Mouse (Mus musculus) CH12.LX (cell line): ENCODE measurements around the gene Ankrd12. TPM values are rescaled to one million over a fixed set of nuclear protein-coding genes. Genes with fewer than 3 reads are reported as not detected.
"Not testable (repeated sequence)": the region's sequence is repeated elsewhere in the genome, so short reads cannot be mapped to it uniquely, and the experiment has no call there.

Experiments
- DNase-seq: peaks from one replicate; pipeline ENCODE4 v3.0.0-alpha.2; 2013; ENCODE audit errors: extremely low read depth
- H3K27ac ChIP-seq: 2 replicates; pipeline ENCODE4 v1.5.1; 2012; ENCODE audit warnings: low read depth, mild to moderate bottlenecking, control low read depth, moderate library complexity; ENCODE audit not compliant: insufficient read depth
- H3K27me3 ChIP-seq: replicated peaks from 2 replicates; pipeline ENCODE3; 2012; ENCODE audit warnings: inconsistent platforms
- H3K36me3 ChIP-seq, 2 experiments: replicated peaks in 1 of 2; 2 replicates each; pipeline versions ENCODE3 to v1.6.1; 2012; ENCODE audit warnings: inconsistent platforms in 1 of 2, low read length in 1 of 2, mild to moderate bottlenecking in 1 of 2, mixed read lengths in 1 of 2, moderate library complexity in 1 of 2; ENCODE audit not compliant: control insufficient read depth in 1 of 2, insufficient read depth in 1 of 2
- H3K4me1 ChIP-seq, 2 experiments: 2 replicates each; pipeline ENCODE4 v1.6.1; 2012; ENCODE audit warnings: inconsistent platforms in 1 of 2, moderate library complexity in 1 of 2; ENCODE audit not compliant: insufficient read depth in 2 of 2, control insufficient read depth in 1 of 2
- H3K4me2 ChIP-seq: 2 replicates; pipeline ENCODE4 v1.6.1; 2012; ENCODE audit warnings: low read depth, mild to moderate bottlenecking, control low read depth; ENCODE audit not compliant: poor library complexity, insufficient read depth, severe bottlenecking
- H3K4me3 ChIP-seq, 3 experiments: fragments of 150-350 bp in 1 of 3; sonication (generic) in 1 of 3; replicated peaks in 1 of 3; 2 replicates each; pipeline versions ENCODE3 to v1.5.1; 2011 to 2012; ENCODE audit warnings: low read depth in 2 of 3, low read length in 2 of 3, mild to moderate bottlenecking in 2 of 3, moderate library complexity in 2 of 3, control low read depth in 1 of 3, improper control_type of control experiment in 1 of 3, inconsistent platforms in 1 of 3, mixed read lengths in 1 of 3; ENCODE audit not compliant: poor library complexity in 1 of 3
- H3K79me2 ChIP-seq: replicated peaks from 2 replicates; pipeline ENCODE4 v1.6.1; 2012; ENCODE audit warnings: mild to moderate bottlenecking, moderate library complexity; ENCODE audit not compliant: control insufficient read depth, poor library complexity, insufficient read depth, severe bottlenecking; ENCODE audit errors: extremely low read depth
- H3K9ac ChIP-seq: 2 replicates; pipeline ENCODE4 v1.6.1; 2012; ENCODE audit warnings: low read depth, mild to moderate bottlenecking, control low read depth, moderate library complexity; ENCODE audit not compliant: insufficient read depth
- H3K9me3 ChIP-seq: replicated peaks from 2 replicates; pipeline ENCODE3; 2012; ENCODE audit warnings: low read length, inconsistent platforms, mixed read lengths
- BHLHE40 ChIP-seq: IDR thresholded peaks from 2 replicates; pipeline ENCODE4 v1.6.1; 2011; ENCODE audit warnings: mild to moderate bottlenecking, low read depth, low read length, improper control_type of control experiment
- CTCF ChIP-seq, 2 experiments: IDR thresholded peaks in 1 of 2; conservative IDR thresholded peaks in 1 of 2; 2 replicates each; pipeline ENCODE4 v1.5.1; 2011 to 2012; ENCODE audit warnings: low read depth in 2 of 2, low read length in 2 of 2, improper control_type of control experiment in 1 of 2, inconsistent platforms in 1 of 2, mild to moderate bottlenecking in 1 of 2, moderate library complexity in 1 of 2
- ELF1 ChIP-seq: IDR thresholded peaks from 2 replicates; pipeline ENCODE4 v1.6.1; 2014; ENCODE audit warnings: low read depth, mild to moderate bottlenecking, inconsistent platforms, low read length, improper control_type of control experiment
- ETS1 ChIP-seq: conservative IDR thresholded peaks from 2 replicates; pipeline ENCODE4 v1.6.1; 2012; ENCODE audit warnings: low read depth, mild to moderate bottlenecking, inconsistent platforms, low read length, improper control_type of control experiment, moderate library complexity
- GABPA ChIP-seq: IDR thresholded peaks from 2 replicates; pipeline ENCODE4 v1.6.1; 2012; ENCODE audit warnings: low read depth, low read length, improper control_type of control experiment, inconsistent platforms; ENCODE audit not compliant: insufficient replicate concordance
- HCFC1 ChIP-seq: IDR thresholded peaks from 2 replicates; pipeline ENCODE4 v1.6.1; 2012; ENCODE audit warnings: low read depth, mild to moderate bottlenecking, inconsistent platforms, low read length, improper control_type of control experiment
- IRF4 ChIP-seq: IDR thresholded peaks from 2 replicates; pipeline ENCODE4 v1.6.1; 2014; ENCODE audit warnings: low read depth, mild to moderate bottlenecking, inconsistent platforms, low read length, improper control_type of control experiment
- JUN ChIP-seq: IDR thresholded peaks from 2 replicates; pipeline ENCODE4 v1.6.1; 2011; ENCODE audit warnings: low read depth, mild to moderate bottlenecking, low read length, improper control_type of control experiment, moderate library complexity; ENCODE audit not compliant: insufficient read depth
- JUND ChIP-seq: conservative IDR thresholded peaks from 2 replicates; pipeline ENCODE4 v1.6.1; 2011; ENCODE audit warnings: low read depth, low read length, improper control_type of control experiment
- KAT2A ChIP-seq: IDR thresholded peaks from 2 replicates; pipeline ENCODE4 v1.6.1; 2012; ENCODE audit warnings: low read length, improper control_type of control experiment, inconsistent platforms; ENCODE audit not compliant: insufficient replicate concordance
- MAFK ChIP-seq: IDR thresholded peaks from 2 replicates; pipeline ENCODE4 v1.6.1; 2011; ENCODE audit warnings: low read length, improper control_type of control experiment; ENCODE audit not compliant: insufficient replicate concordance
- MAX ChIP-seq: IDR thresholded peaks from 2 replicates; pipeline ENCODE4 v1.6.1; 2011; ENCODE audit warnings: low read length, improper control_type of control experiment
- MAZ ChIP-seq: IDR thresholded peaks from 2 replicates; pipeline ENCODE4 v1.6.1; 2012; ENCODE audit warnings: low read depth, mild to moderate bottlenecking, inconsistent platforms, low read length, improper control_type of control experiment, moderate library complexity
- MEF2A ChIP-seq: IDR thresholded peaks from 2 replicates; pipeline ENCODE4 v1.6.1; 2014; ENCODE audit warnings: low read depth, mild to moderate bottlenecking, inconsistent platforms, low read length, improper control_type of control experiment, borderline replicate concordance
- NRF1 ChIP-seq: IDR thresholded peaks from 2 replicates; pipeline ENCODE4 v1.6.1; 2014; ENCODE audit warnings: low read depth, mild to moderate bottlenecking, inconsistent platforms, low read length, improper control_type of control experiment, moderate library complexity
- PAX5 ChIP-seq: IDR thresholded peaks from 2 replicates; pipeline ENCODE4 v1.6.1; 2012; ENCODE audit warnings: low read length, inconsistent platforms, mixed read lengths
- POLR2A ChIP-seq: IDR thresholded peaks from 2 replicates; pipeline ENCODE4 v1.6.1; 2011; ENCODE audit warnings: low read depth, mild to moderate bottlenecking, improper control_type of control experiment, low read length
- POLR2AphosphoS2 ChIP-seq: IDR thresholded peaks from 2 replicates; pipeline ENCODE4 v1.6.1; 2011; ENCODE audit warnings: low read depth, low read length, improper control_type of control experiment
- RCOR1 ChIP-seq: conservative IDR thresholded peaks from 2 replicates; pipeline ENCODE4 v1.6.1; 2012; ENCODE audit warnings: low read depth, mild to moderate bottlenecking, inconsistent platforms, low read length, improper control_type of control experiment
- SMC3 ChIP-seq: IDR thresholded peaks from 2 replicates; pipeline ENCODE4 v1.6.1; 2011; ENCODE audit warnings: low read depth, low read length, improper control_type of control experiment
- TBP ChIP-seq: conservative IDR thresholded peaks from 2 replicates; pipeline ENCODE4 v1.6.1; 2011; ENCODE audit warnings: low read depth, low read length, improper control_type of control experiment
- USF1 ChIP-seq: IDR thresholded peaks from 2 replicates; pipeline ENCODE4 v1.6.1; 2014; ENCODE audit warnings: low read depth, mild to moderate bottlenecking, inconsistent platforms, low read length, improper control_type of control experiment
- USF2 ChIP-seq: conservative IDR thresholded peaks from 2 replicates; pipeline ENCODE4 v1.6.1; 2011; ENCODE audit warnings: low read depth, low read length, improper control_type of control experiment
- ZKSCAN1 ChIP-seq: IDR thresholded peaks from 2 replicates; pipeline ENCODE4 v1.6.1; 2012; ENCODE audit warnings: low read depth, inconsistent platforms, low read length, improper control_type of control experiment, borderline replicate concordance
- ZMIZ1 ChIP-seq: IDR thresholded peaks from 2 replicates; pipeline ENCODE4 v1.6.1; 2012; ENCODE audit warnings: low read depth, mild to moderate bottlenecking, inconsistent platforms, low read length, improper control_type of control experiment
- dilution Hi-C: fragments of 300-500 bp; cut with MboI; formaldehyde crosslinking; loops from 2 replicates; pipeline ENCODE4 v1.14.3; 2020; ENCODE audit warnings: low sequenced_read_pairs; ENCODE audit not compliant: extremely low pct_unique_long_range_greater_than_20kb, extremely low pct_ligation_motif_present
- in situ Hi-C: fragments of 300-500 bp; cut with MboI; formaldehyde crosslinking; loops from 3 replicates; pipeline ENCODE4 v1.14.3; 2019; ENCODE audit warnings: low sequenced_read_pairs, low pct_ligation_motif_present, low pct_unique_long_range_greater_than_20kb, mixed read lengths
- polyA plus RNA-seq: library from polyadenylated mRNA; unstranded; fragments of >175 nt; gene quantifications from 2 replicates; pipeline ENCODE4 v1.2.1, GENCODE M21; 2012; ENCODE audit warnings: low read depth; ENCODE audit not compliant: insufficient read length
- total RNA-seq, 2 experiments: library from RNA; depleted of rRNA; stranded (reverse); fragments of 300-350 nt in 1 of 2; fragments of >200 nt in 1 of 2; gene quantifications; 2 replicates each; pipeline ENCODE4 v1.2.3; 2012 to 2014

Gene Ankrd12
- total and polyA plus RNA-seq, 3 experiments, result 1.6 to 5.6 (median 1.7) TPM

DNA sequence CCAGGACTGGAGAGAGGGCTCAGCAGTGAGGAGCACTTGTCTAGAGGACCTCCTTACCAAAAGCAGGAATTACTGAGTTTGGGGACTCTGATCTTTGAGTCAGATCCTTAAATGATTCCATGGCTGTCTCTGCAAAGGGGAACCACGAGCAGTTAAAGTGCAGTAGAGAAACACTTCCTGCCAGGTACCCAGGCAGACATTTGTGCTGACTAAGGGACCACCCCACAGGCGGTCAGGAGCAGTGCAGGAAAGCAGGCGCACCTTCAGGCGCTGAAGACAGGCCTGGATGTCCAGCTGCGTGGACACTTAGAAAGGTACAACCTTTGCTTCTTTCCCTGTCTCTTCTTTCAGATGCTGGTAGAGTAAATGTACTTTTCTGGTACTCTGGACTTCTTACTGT is 28.7 kb downstream of the Ankrd12 start:
- dilution Hi-C loops, result no loop called here
- no peak overlapping the region for H3K27ac ChIP-seq
- no peaks in the 10 kb centered on the region for H3K79me2 ChIP-seq

DNA sequence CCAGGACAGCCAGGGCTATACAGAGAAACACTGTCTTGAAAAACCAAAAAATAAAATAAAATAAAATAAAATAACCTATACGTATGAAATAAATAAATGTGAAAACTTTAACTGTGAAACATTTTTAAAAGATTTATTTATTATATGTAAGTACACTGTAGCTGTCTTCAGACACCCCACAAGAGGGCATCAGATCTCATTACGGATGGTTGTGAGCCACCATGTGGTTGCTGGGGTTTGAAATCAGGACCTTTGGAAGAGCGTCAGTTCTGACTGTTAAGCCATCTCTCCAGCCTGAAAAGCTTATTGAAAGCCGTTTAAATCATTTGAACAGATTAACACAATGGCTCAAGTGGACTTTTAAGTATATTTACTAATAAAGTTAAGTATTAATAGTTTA is 33.2 kb downstream of the Ankrd12 start:
- TF ChIP-seq SMC3, result peak; percentile 18
- TF ChIP-seq CTCF (conservative IDR thresholded peaks at IDR 0.05 in 1 of 2, IDR thresholded peaks at IDR 0.05 in 1 of 2; ENCODE audit: low read depth in 2 of 2, low read length in 2 of 2), result peak in 1 of 2 experiments; percentile 54; a peak in 2 of 4 replicates
- TF ChIP-seq, all 38 proteins: peak for 2; not testable (repeated sequence) for 36
- not testable (repeated sequence) for H3K9me3 ChIP-seq

More for the DNA sequence above, 28.7 kb downstream of the Ankrd12 start:
- Histone ChIP-seq H3K9ac (no peak overlapping the region), H3K4me1 (peaks cover 4 to 13% of the 10 kb centered on the region in 2 experiments; a peak in 2 of 4 replicates), H3K27me3 (no peaks in the 10 kb centered on the region), H3K4me3 (no peak overlapping the region), H3K36me3 (peaks cover 0 to 7% of the 10 kb centered on the region in 2 experiments), H3K9me3 (no peaks in the 10 kb centered on the region), H3K4me2 (no peak overlapping the region)
- no peak for DNase-seq
- TF ChIP-seq MAFK, result no peak
- TF ChIP-seq POLR2A, result no peak
- no peak for TF ChIP-seq ZKSCAN1
- TF ChIP-seq JUN, result no peak
- TF ChIP-seq BHLHE40, result no peak
- TF ChIP-seq SMC3, result no peak
- in situ Hi-C loops, result no loop called here

DNA sequence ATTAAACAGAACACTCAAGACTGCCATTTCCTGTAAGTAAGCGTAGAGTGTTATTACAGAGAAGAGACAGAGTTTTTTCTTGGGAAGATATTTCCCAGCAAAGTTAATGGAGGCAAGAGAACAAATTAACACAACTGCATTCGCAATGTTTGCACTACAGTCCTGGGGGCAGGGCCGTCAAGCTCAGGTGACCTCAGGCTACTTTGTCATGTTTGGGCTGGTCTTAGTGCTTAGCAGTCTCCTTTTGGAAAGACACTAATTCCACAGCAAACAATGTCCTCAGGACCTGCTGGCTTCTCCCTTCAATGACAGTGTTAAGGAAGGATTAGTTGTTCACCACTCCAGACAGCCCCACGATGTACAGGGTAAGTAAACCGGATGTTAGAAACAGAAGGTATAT is 35.9 kb downstream of the Ankrd12 start:
- dilution Hi-C loops, result no loop called here
- H3K36me3 ChIP-seq, result peaks cover 0 to 11% of the 10 kb centered on the region in 2 experiments
- in situ Hi-C loops, result no loop called here

More for the DNA sequence above, 33.2 kb downstream of the Ankrd12 start:
- H3K36me3 ChIP-seq, in situ Hi-C loops, H3K4me3 ChIP-seq, H3K79me2 ChIP-seq, H3K4me2 ChIP-seq, H3K27ac ChIP-seq, DNase-seq, dilution Hi-C loops, H3K27me3 ChIP-seq, H3K4me1 ChIP-seq, H3K9ac ChIP-seq: not testable (repeated sequence)

More for the DNA sequence above, 35.9 kb downstream of the Ankrd12 start:
- H3K4me1 ChIP-seq, result no peaks in the 10 kb centered on the region
- H3K4me2 ChIP-seq, result no peak overlapping the region
- no peak overlapping the region for H3K9ac ChIP-seq
- DNase-seq, result no peak
- no peaks in the 10 kb centered on the region for H3K79me2 ChIP-seq
- TF ChIP-seq RCOR1 (no peak), MEF2A (no peak), USF2 (no peak), KAT2A (no peak), IRF4 (no peak), ETS1 (no peak), ELF1 (no peak), MAX (no peak), MAFK (no peak), NRF1 (no peak), GABPA (no peak), HCFC1 (no peak), MAZ (no peak), TBP (no peak), ZMIZ1 (no peak), USF1 (no peak), PAX5 (no peak), BHLHE40 (no peak), JUND (no peak), POLR2AphosphoS2 (no peak)
- no peak overlapping the region for H3K4me3 ChIP-seq
- no peak overlapping the region for H3K27ac ChIP-seq
- H3K9me3 ChIP-seq, result no peaks in the 10 kb centered on the region
- H3K27me3 ChIP-seq, result no peaks in the 10 kb centered on the region
